Mouse (Mus musculus) lung, adult 2 months (tissue): ENCODE measurements around the gene Adcyap1r1. TPM values are rescaled to one million over a fixed set of nuclear protein-coding genes. Genes with fewer than 3 reads are reported as not detected.
A peak's percentile ranks its signal among the peaks of the same experiment; 100 is the strongest.

ENCODE experiments used
- DNase-seq: peaks from one replicate; pipeline ENCODE4 v3.0.0; 2022
- H3K4me1 ChIP-seq: fragments of 200-500 bp; 2 replicates; pipeline ENCODE4 v1.6.1; 2011; ENCODE audit warnings: low read length; ENCODE audit not compliant: control insufficient read depth, insufficient read depth
- H3K4me3 ChIP-seq: fragments of 200-500 bp; replicated peaks from 2 replicates; pipeline ENCODE3; 2011; ENCODE audit warnings: low read depth, mild to moderate bottlenecking, control low read depth, low read length; ENCODE audit errors: extremely low read depth
- CTCF ChIP-seq: fragments of 200-500 bp; IDR thresholded peaks from 2 replicates; pipeline ENCODE4 v1.5.1; 2011; ENCODE audit warnings: mild to moderate bottlenecking, low read length, control low read depth; ENCODE audit not compliant: insufficient read depth
- POLR2A ChIP-seq: fragments of 200-500 bp; IDR thresholded peaks from 2 replicates; pipeline ENCODE4 v1.6.1; 2011; ENCODE audit warnings: low read depth, mild to moderate bottlenecking, control low read depth, low read length, borderline replicate concordance; ENCODE audit errors: extremely low read depth
- WGBS: fragments of 180-500 bp; shearing (Covaris S2); methylation state at CpG from one replicate; pipeline ENCODE4 v1.1.7; 2018; 5-methylcytosine and 5-hydroxymethylcytosine counted together
- polyA plus RNA-seq: library from polyadenylated mRNA; depleted of rRNA; stranded (reverse); fragments of >200 nt; gene quantifications from 2 replicates; pipeline ENCODE4 v1.2.3, GENCODE M21; 2012

The Adcyap1r1 gene
- polyA plus RNA-seq, 1 experiment = 3.9 TPM

DNA sequence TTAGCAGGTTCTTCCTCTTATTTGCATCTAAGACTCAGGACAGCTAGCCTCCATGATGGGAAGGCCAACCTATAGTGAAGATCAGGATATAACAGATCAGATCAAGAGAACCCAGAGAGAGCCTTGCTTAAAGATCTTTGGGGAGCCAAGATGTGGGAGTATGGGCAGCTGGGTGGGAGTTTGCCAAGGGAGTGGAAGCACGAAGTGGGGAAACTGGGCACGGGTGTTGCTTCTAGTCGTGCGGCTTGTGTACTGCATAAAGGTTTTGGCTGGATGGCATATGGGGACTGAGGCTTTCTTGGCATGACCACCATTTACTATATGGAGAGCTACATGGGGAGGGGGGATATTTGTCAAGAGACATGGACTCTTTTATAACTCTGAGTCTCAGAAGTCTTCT is 44.4 kb downstream of the Adcyap1r1 start:
- no peak for DNase-seq
- 93% methylated on average over 4 of the region's 4 CpGs for WGBS
- no peak for TF ChIP-seq CTCF
- TF ChIP-seq POLR2A = no peak

DNA sequence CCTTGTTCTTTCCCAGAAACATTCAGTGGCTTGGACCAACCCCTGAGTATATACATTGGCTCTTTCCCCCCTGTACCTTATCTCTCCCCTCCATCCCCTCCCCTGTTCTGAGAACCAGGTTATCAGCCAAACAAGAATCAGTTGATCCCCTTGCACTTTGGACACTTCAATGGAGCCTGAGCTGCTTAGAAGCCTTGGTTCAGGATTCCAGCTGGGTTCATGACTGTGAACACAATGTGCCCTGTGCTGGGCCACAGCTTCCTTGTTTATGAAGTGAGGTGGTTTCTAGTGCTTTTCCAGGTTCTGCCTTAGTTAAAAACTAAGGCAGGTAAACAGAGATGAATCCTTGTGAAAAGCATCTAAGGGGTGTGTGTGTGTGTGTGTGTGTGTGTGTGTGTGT is 47.0 kb downstream of the Adcyap1r1 start:
- TF ChIP-seq POLR2A = no peak
- TF ChIP-seq CTCF = no peak
- no peak for DNase-seq
- Histone ChIP-seq H3K4me1 (peaks cover 2% of the 10 kb centered on the region; the same call in 1 of the 2 replicates), H3K4me3 (no peak overlapping the region)

More for the DNA sequence above, 44.4 kb downstream of the Adcyap1r1 start:
- H3K4me1 ChIP-seq = peaks cover 2% of the 10 kb centered on the region; the same call in 1 of the 2 replicates
- H3K4me3 ChIP-seq = no peak overlapping the region

DNA sequence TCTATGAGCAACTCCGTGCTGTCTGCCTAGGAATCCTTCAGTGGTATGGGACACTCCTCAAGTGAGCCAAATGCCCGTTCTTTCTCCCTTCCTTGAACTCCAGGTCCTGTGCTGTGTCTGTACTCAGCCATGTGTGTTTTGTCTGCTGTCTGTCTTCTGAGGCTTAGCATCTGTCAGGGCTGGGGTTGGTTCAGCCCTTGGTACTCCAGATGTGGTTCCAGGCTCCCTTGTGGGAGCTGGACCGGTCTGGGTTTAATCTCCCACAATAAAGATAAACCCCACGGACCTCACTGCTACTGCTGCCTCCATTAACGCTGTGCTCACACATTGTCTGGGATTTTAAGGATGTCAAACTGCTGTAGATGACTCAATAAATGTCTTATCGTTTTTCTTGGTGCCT is 49.3 kb downstream of the Adcyap1r1 start:
- TF ChIP-seq POLR2A (no peak), CTCF (no peak)
- Histone ChIP-seq H3K4me3 (no peak overlapping the region), H3K4me1 (no peaks in the 10 kb centered on the region)
- no peak for DNase-seq
- WGBS = 60% methylated on average over 6 of the region's 6 CpGs

DNA sequence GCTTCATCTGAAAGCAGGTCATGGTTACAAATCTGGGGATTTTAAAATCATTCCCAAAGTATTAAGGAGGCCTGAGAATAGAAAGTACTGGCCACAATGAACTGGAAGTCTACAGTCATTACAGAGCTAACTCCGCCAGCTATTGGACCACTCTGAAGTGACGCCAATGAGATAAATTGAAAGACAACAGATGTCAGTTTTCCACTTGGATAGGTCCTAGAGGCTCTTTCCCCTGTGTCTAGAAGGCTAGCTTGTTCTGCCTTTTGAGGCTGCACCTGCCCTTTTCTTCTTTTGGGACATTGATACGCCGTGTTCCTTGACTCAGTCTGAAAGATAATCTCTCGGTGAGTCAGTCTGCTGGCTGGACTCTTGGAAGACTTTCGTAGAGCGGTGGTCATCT is 50.5 kb downstream of the Adcyap1r1 start:
- Histone ChIP-seq H3K4me3 (no peak overlapping the region), H3K4me1 (no peaks in the 10 kb centered on the region)
- TF ChIP-seq POLR2A (no peak), CTCF (no peak)
- DNase-seq = no peak
- WGBS = 80% methylated on average over 7 of the region's 7 CpGs

DNA sequence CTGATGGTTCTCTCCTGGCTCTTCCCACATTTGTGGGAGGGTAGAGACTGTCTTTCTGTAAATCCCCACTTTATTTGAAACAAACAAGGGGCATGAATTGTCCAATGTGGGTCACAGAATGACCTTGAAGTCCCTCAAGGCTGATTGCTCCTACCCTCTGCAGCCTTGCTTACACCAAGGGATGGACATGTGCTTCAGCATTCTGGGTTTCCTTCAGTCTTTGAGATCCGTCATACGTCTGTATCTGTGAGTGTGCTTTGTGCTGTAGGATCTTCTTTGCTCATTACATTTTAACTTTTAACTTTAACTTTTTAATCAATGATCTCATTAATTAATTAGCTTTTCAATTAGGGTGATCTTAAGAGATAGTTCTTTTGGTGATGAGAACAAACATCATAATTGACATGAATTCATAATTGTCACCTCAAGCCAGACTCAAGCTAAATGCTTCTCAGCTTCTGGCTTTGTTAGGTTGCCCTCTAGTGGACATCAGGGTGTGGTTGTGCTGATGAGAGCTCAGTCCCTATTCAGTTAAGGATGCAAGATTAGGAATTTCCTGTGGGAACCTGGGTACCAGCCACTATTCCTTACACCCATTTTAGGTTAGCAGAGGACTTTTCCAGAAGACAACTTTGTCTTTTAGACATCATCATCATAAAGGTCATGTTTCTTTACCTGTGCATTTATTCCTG is 53.2 kb downstream of the Adcyap1r1 start:
- DNase-seq = no peak
- no peaks in the 10 kb centered on the region for H3K4me1 ChIP-seq
- TF ChIP-seq POLR2A = no peak
- TF ChIP-seq CTCF = peak; percentile 44; the same call in 1 of the 2 replicates
- 91% methylated on average over 2 of the region's 2 CpGs for WGBS
- H3K4me3 ChIP-seq = no peak overlapping the region

DNA sequence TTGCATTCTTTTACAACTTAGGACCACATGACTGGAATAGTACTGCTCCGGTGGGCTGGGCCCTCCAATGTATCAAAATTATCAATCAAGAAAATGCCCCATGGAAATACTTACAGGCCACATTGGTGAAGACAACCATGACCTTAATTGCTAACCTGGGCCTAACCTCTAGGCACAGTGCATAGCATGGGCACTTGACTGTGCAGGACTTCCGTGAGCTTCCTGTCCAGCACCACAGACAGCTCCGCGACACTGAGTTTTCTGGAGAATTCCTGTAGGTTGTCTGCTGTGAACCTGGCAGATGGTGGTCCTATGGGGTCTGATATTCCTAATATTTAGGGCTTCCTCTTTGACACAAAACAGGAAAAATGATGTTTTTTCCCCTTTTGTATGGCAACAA is 54.7 kb downstream of the Adcyap1r1 start:
- no peak for DNase-seq
- 74% methylated on average over 4 of the region's 4 CpGs for WGBS
- H3K4me3 ChIP-seq = no peak overlapping the region
- no peaks in the 10 kb centered on the region for H3K4me1 ChIP-seq
- TF ChIP-seq POLR2A = no peak
- no peak for TF ChIP-seq CTCF

DNA sequence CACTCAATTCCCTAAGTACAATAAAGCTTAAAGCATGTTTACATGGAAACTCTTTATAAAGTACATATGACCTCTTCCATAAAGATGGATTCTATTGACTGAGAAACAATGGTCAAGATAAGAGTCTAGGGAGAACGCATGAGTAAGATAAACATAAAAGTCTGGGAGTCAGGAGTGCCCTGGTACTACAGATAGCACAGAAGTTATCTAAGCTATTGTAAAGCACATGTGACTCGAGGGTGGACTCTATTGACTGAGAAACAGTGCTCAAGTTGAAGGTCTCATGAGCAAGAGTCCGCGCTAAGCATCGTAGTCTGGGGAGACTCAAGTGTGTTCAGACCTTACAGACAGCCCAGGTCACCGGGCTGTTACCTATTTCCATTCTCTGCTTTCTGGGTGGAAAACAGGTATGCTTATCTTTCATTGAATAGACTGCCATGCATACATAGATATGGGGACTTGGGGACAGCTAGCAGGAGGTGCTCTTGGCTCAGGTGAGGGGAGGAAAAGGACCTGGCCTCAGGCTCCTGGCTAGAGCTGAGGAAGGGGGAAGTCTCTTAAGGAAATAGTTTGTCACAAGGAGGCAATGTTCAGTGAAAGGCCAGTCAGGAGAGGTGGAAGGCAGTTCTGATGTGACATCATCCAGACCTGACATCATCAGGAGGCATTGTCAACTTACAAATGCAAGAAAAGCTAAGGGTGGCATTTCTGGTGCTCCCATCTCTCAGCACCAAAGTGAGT is 57.5 kb downstream of the Adcyap1r1 start:
- no peak for DNase-seq
- no peak overlapping the region for H3K4me3 ChIP-seq
- H3K4me1 ChIP-seq = no peaks in the 10 kb centered on the region
- no peak for TF ChIP-seq POLR2A
- TF ChIP-seq CTCF = no peak
- 57% methylated on average over 6 of the region's 6 CpGs for WGBS

DNA sequence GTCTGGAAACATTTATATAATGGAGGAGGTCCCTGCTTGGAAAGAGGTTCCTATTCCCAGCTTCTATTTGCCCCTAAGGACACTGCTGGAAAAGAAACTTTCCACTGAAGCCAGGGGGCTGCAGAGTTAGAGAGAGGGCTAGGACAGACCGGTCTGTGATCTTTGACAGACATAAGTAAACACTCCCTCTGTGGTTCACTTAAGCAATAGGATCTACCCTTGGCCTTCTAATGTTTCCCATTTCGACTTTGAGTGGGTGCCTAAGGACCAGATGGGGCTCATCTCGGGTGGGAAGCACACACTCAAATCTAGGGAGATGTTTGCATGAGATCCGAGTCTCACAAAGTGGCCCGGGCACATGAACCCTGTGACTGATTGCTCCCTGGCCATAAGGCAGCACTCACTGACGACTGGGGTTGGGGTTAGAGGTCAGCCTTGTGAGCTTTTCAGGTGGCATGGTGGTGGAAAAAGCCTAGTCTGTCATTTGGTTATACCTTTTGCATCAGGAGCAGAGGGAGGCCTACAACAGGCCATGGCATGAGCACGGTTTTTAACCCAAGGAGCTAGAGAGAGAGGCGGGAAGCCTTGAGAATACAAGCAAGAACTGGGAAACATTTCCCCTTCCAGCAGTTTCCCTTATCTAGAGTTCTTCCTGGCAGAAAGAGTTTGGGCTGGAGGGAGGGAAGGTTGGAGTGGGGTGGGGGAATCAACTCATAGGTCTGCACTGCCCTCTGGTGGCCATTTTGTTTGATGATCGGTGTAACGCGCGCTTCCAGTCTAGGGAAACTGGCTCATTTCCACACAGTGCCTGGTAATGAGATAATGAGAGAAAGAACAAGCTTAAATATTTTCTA is 59.7 kb downstream of the Adcyap1r1 start:
- no peak overlapping the region for H3K4me3 ChIP-seq

DNA sequence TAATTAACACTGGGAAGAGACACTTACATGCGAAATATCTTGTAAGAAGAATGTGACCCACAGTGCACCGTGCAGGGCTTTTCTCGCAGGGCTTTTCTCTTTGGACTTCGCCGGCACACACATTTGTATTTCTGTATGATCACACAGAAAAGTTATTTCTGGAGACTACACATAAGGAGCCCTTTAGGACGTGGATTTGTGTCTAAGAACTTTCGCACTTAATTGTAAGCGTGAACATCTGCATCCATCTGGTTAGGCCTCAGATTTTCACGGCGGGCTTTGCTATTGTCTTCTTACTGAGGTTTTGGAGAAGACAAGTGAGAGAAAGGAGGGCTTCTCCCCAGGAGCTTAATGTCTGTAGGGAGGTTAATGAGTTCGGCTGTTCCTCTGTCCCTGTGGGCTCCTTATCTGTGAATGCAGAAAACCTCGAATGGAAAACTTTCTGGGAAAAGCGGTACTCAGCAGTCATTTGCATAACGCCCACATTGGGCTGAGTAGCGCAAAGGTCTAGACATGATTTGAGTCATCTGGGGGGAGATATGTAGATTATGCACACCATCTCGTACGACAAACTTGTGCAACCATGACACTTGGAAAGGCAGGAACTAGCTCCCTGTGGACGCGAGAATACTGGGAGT is 60.4 kb downstream of the Adcyap1r1 start:
- Histone ChIP-seq H3K4me1 (no peaks in the 10 kb centered on the region), H3K4me3 (no peak overlapping the region)
- WGBS = 48% methylated on average over 19 of the region's 19 CpGs
- no peak for TF ChIP-seq POLR2A
- no peak for TF ChIP-seq CTCF
- DNase-seq = no peak

More for the DNA sequence above, 59.7 kb downstream of the Adcyap1r1 start:
- H3K4me1 ChIP-seq = no peaks in the 10 kb centered on the region
- peak; percentile 60 for DNase-seq
- TF ChIP-seq POLR2A (no peak), CTCF (peak; percentile 78)
- 18% methylated on average over 12 of the region's 12 CpGs for WGBS
